In genomic region chr5:74195614-74196306, GRCm38 (mm10) we compare ENCODE assay signal across 8 mouse cellular contexts. TPM values are rescaled to one million over a fixed set of nuclear protein-coding genes. Genes with fewer than 3 reads are reported as not detected.
A peak's percentile ranks its signal among the peaks of the same experiment; 100 is the strongest.
DNase-seq lines count a peak whose midpoint lies in the region; ATAC-seq and TF ChIP-seq lines count a peak whose summit lies in the region.

No protein-coding gene starts in this region.

- peak overlapping the region; percentile 29 for H3K27ac ChIP-seq in spleen, adult 2 months (ENCODE audit: insufficient read depth, low read length)
- peak overlapping the region; percentile 81 for H3K27ac ChIP-seq in intestine, embryonic 15.5 days
- peak overlapping the region; percentile 80 for H3K27ac ChIP-seq in neural tube, embryonic 13.5 days (replicated peaks)

- peak; percentile 51 for DNase-seq in cerebellum, adult 11-12 months
- no peak for DNase-seq in spleen, adult 2 months (ENCODE audit: low read depth in 1 of 2, low spot score in 2 of 2)
- DNase-seq in spleen, postnatal 36 days (ENCODE audit: low spot score in 2 of 2) = no peak
- DNase-seq in right cerebral cortex, postnatal 14 days = no peak
- no peak for DNase-seq in right cerebral cortex, postnatal 4 days

- H3K4me2 ChIP-seq in intestine, embryonic 15.5 days (replicated peaks) = peak overlapping the region; percentile 98
- peak overlapping the region; percentile 87 for H3K4me2 ChIP-seq in neural tube, embryonic 13.5 days

- no peaks in the 10 kb centered on the region for H3K9me3 ChIP-seq in intestine, embryonic 15.5 days
- H3K9me3 ChIP-seq in neural tube, embryonic 13.5 days = no peaks in the 10 kb centered on the region

- H3K9ac ChIP-seq in intestine, embryonic 15.5 days = peak overlapping the region; percentile 94
- H3K9ac ChIP-seq in neural tube, embryonic 13.5 days = peak overlapping the region; percentile 90

- peaks cover 13% of the 10 kb centered on the region for H3K4me1 ChIP-seq in spleen, adult 2 months (ENCODE audit: control insufficient read depth, insufficient read depth, insufficient read length)
- peaks cover 31% of the 10 kb centered on the region for H3K4me1 ChIP-seq in intestine, embryonic 15.5 days (replicated peaks)
- H3K4me1 ChIP-seq in neural tube, embryonic 13.5 days (replicated peaks) = peaks cover 67% of the 10 kb centered on the region

- WGBS in spleen, adult 2 months = 22% methylated on average over 26 of the region's 27 CpGs
- 1% methylated on average over 27 of the region's 27 CpGs for WGBS in intestine, embryonic 15.5 days
- under 1% methylated on average over 27 of the region's 27 CpGs for WGBS in neural tube, embryonic 13.5 days

- no peak for TF ChIP-seq CTCF in spleen, adult 2 months (IDR thresholded peaks at IDR 0.05; ENCODE audit: extremely low read depth, insufficient read depth, insufficient read length, insufficient replicate concordance)

- no peaks in the 10 kb centered on the region for H3K36me3 ChIP-seq in spleen, adult 2 months (ENCODE audit: control insufficient read depth, insufficient read depth, low read length)
- peaks cover 12% of the 10 kb centered on the region; the same call in 1 of the 2 replicates for H3K36me3 ChIP-seq in intestine, embryonic 15.5 days
- peaks cover 10% of the 10 kb centered on the region; the same call in 1 of the 2 replicates for H3K36me3 ChIP-seq in neural tube, embryonic 13.5 days

- no peak for TF ChIP-seq POLR2A in spleen, adult 2 months (IDR thresholded peaks at IDR 0.05; ENCODE audit: low read depth, low read length)

- no peak for ATAC-seq in cerebellum, adult (ENCODE audit: insufficient number of reproducible peaks, low FRiP score, low TSS enrichment)
- ATAC-seq in intestine, embryonic 15.5 days = peak; percentile 27
- ATAC-seq in neural tube, embryonic 13.5 days (ENCODE audit: low read depth) = peak; percentile 45

- H3K27me3 ChIP-seq in spleen, adult 2 months (ENCODE audit: control insufficient read depth, insufficient read depth, low read length) = peaks cover 8% of the 10 kb centered on the region
- no peaks in the 10 kb centered on the region for H3K27me3 ChIP-seq in intestine, embryonic 15.5 days (replicated peaks)
- H3K27me3 ChIP-seq in neural tube, embryonic 13.5 days = peaks cover 15% of the 10 kb centered on the region; the same call in 1 of the 2 replicates

- H3K4me3 ChIP-seq in spleen, adult 2 months (ENCODE audit: extremely low read depth, insufficient read depth, insufficient read length) = peak overlapping the region; percentile 82
- peak overlapping the region; percentile 92 for H3K4me3 ChIP-seq in intestine, embryonic 15.5 days (replicated peaks)
- H3K4me3 ChIP-seq in neural tube, embryonic 13.5 days = peak overlapping the region; percentile 90

RNA-seq across cellular contexts. Expression of gene Rasl11b, which starts 0.7 kb away (rescaled TPM):
- polyA plus RNA-seq in spleen, adult 2 months (2012; rRNA removed) = 7.7 and 10.1 TPM in 2 replicates
- polyA plus RNA-seq in intestine, embryonic 15.5 days (2015; fragmentation: Nextera tagmentation; extraction: Ambion mirVana) = 34.9 and 38.3 TPM in 2 replicates
- polyA plus RNA-seq in neural tube, embryonic 13.5 days (2015; fragmentation: Nextera tagmentation; extraction: Ambion mirVana) = 23.6 and 27.8 TPM in 2 replicates

Comparison
In these comparisons a context has a peak if more than half of its experiments do, and no peak if none do; other contexts are left out.
1. H3K27ac ChIP-seq: peak in every context shown above with its lines; median percentile 81 in intestine, embryonic 15.5 days; 80 in neural tube, embryonic 13.5 days; 29 in spleen, adult 2 months.